Mouse (Mus musculus) kidney, adult 2 months (tissue): ENCODE measurements at regions not wholly inside any gene's neighbourhood (a gene's known extent, or its start where the extent isn't known, plus 50 kb on each side); places are given as distances from the start of the nearest gene placed in this dataset.

ENCODE experiments used
- DNase-seq: peaks from one replicate; pipeline ENCODE4 v3.0.0; 2021
- H3K27ac ChIP-seq: fragments of 200-500 bp; 2 replicates; pipeline ENCODE4 v1.5.1; 2012; ENCODE audit warnings: low read depth, low read length, control low read depth, inconsistent platforms; ENCODE audit not compliant: insufficient read depth
- H3K27me3 ChIP-seq: fragments of 200-500 bp; replicated peaks from 2 replicates; pipeline ENCODE4 v1.6.1; 2012; ENCODE audit warnings: mild to moderate bottlenecking, moderate library complexity, low read length, inconsistent platforms; ENCODE audit not compliant: control insufficient read depth, insufficient read depth
- H3K36me3 ChIP-seq: fragments of 200-500 bp; 2 replicates; pipeline ENCODE4 v1.6.1; 2012; ENCODE audit warnings: mild to moderate bottlenecking, moderate library complexity, low read length, inconsistent platforms; ENCODE audit not compliant: control insufficient read depth, insufficient read depth
- H3K4me1 ChIP-seq: fragments of 200-500 bp; 2 replicates; pipeline ENCODE4 v1.6.1; 2011; ENCODE audit warnings: low read length; ENCODE audit not compliant: control insufficient read depth, insufficient read depth
- H3K4me3 ChIP-seq: fragments of 200-500 bp; 2 replicates; pipeline ENCODE4 v1.5.1; 2011; ENCODE audit warnings: mild to moderate bottlenecking, low read depth, low read length, control low read depth; ENCODE audit not compliant: insufficient read depth
- CTCF ChIP-seq: fragments of 200-500 bp; conservative IDR thresholded peaks from 2 replicates; pipeline ENCODE4 v1.5.1; 2011; ENCODE audit warnings: low read depth, mild to moderate bottlenecking, control low read depth, low read length, moderate library complexity, mixed read lengths; ENCODE audit not compliant: insufficient read depth, insufficient read length
- POLR2A ChIP-seq: fragments of 200-500 bp; IDR thresholded peaks from one replicate; pipeline ENCODE4 v1.6.1; 2011; ENCODE audit warnings: low read depth, low read length, control low read depth
- WGBS: fragments of 180-500 bp; shearing (Covaris S2); methylation state at CpG from one replicate; pipeline ENCODE4 v1.1.7; 2018; 5-methylcytosine and 5-hydroxymethylcytosine counted together

DNA sequence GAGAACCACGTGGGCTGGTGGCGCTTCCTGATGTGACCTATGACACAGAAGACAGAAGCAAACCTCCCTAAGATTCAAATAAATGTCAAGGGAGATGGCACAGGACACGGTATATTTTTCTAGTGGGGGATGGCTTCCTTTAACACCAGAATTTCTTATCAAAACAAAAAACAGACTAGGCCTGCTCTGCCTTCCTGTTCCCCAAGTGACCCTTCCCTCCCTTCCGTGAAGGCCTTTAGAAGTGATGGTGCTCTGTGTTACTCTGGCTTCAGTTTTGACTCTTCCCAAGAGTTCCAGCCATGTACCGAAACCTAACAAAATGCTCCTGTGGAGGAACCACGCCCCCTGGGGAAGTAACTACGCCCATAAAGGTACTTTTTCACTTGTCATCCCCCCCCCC lies 84.5 kb upstream of the 4932438A13Rik start:
- 49% methylated on average over 7 of the region's 7 CpGs for WGBS
- Histone ChIP-seq H3K36me3 (no peaks in the 10 kb centered on the region), H3K27ac (peak overlapping the region; percentile 24; the same call in 1 of the 2 replicates), H3K4me1 (no peaks in the 10 kb centered on the region), H3K27me3 (no peaks in the 10 kb centered on the region), H3K4me3 (no peak overlapping the region)
- DNase-seq, result peak; percentile 54
- TF ChIP-seq POLR2A, result no peak
- no peak for TF ChIP-seq CTCF

DNA sequence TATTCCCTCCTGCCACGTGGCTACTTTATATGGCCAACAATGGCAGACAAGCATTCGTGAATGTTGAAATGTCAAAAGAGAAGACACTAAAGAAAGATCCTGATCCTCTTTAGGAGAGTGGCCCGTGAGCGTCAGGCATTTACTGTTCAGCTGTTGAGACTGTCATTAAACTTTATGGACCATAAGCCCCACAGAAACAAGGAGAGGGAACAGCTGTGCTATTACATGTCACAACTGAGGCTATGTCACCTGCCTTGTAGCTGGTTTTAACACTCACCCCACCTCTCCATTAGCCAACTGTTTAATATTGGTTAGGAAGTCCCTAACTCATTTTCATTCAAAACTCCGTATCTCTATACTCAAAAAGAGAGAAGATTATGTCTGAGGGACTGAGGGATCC lies 76.3 kb upstream of the 4932438A13Rik start:
- H3K27me3 ChIP-seq, result no peaks in the 10 kb centered on the region; the same call in 1 of the 2 replicates
- H3K27ac ChIP-seq, result no peak overlapping the region
- TF ChIP-seq POLR2A (no peak), CTCF (no peak)
- no peaks in the 10 kb centered on the region for H3K4me1 ChIP-seq
- no peaks in the 10 kb centered on the region for H3K36me3 ChIP-seq
- no peak for DNase-seq
- H3K4me3 ChIP-seq, result no peak overlapping the region
- 33% methylated on average over 5 of the region's 5 CpGs for WGBS

GRCm38 (mm10) chr3:36790245-36790644 lies 72.7 kb upstream of the 4932438A13Rik start:
- no peak for DNase-seq
- Histone ChIP-seq H3K27me3 (no peaks in the 10 kb centered on the region; the same call in 1 of the 2 replicates), H3K4me3 (no peak overlapping the region), H3K4me1 (no peaks in the 10 kb centered on the region), H3K36me3 (no peaks in the 10 kb centered on the region), H3K27ac (no peak overlapping the region)
- WGBS, result 56% methylated on average over 4 of the region's 4 CpGs
- TF ChIP-seq CTCF (no peak), POLR2A (no peak)

GRCm38 (mm10) chr3:36797025-36797424 lies 65.9 kb upstream of the 4932438A13Rik start:
- no peaks in the 10 kb centered on the region for H3K4me1 ChIP-seq
- TF ChIP-seq POLR2A, result no peak
- no peak for TF ChIP-seq CTCF
- no peak overlapping the region for H3K4me3 ChIP-seq
- WGBS, result 20% methylated on average over 4 of the region's 4 CpGs
- H3K36me3 ChIP-seq, result no peaks in the 10 kb centered on the region
- H3K27ac ChIP-seq, result no peak overlapping the region
- peak; percentile 48 for DNase-seq
- H3K27me3 ChIP-seq, result no peaks in the 10 kb centered on the region

GRCm38 (mm10) chr3:36798160-36798823 lies 64.6 kb upstream of the 4932438A13Rik start:
- Histone ChIP-seq H3K27me3 (no peaks in the 10 kb centered on the region), H3K36me3 (no peaks in the 10 kb centered on the region), H3K4me1 (no peaks in the 10 kb centered on the region), H3K27ac (no peak overlapping the region), H3K4me3 (no peak overlapping the region)
- DNase-seq, result no peak
- WGBS, result 59% methylated on average over 13 of the region's 13 CpGs
- TF ChIP-seq POLR2A, result no peak
- TF ChIP-seq CTCF, result no peak

- Histone ChIP-seq H3K36me3 (no peaks in the 10 kb centered on the region), H3K27me3 (no peaks in the 10 kb centered on the region), H3K4me1 (no peaks in the 10 kb centered on the region), H3K27ac (no peak overlapping the region), H3K4me3 (no peak overlapping the region)
- WGBS, result 46% methylated on average over 5 of the region's 5 CpGs
- TF ChIP-seq POLR2A, result no peak
- no peak for TF ChIP-seq CTCF
- peak; percentile 4 for DNase-seq
Measured at GRCm38 (mm10) chr3:36810528-36810927, 52.4 kb upstream of the 4932438A13Rik start.
